ENCODE assay signal across 8 mouse cellular contexts in the genomic region with DNA sequence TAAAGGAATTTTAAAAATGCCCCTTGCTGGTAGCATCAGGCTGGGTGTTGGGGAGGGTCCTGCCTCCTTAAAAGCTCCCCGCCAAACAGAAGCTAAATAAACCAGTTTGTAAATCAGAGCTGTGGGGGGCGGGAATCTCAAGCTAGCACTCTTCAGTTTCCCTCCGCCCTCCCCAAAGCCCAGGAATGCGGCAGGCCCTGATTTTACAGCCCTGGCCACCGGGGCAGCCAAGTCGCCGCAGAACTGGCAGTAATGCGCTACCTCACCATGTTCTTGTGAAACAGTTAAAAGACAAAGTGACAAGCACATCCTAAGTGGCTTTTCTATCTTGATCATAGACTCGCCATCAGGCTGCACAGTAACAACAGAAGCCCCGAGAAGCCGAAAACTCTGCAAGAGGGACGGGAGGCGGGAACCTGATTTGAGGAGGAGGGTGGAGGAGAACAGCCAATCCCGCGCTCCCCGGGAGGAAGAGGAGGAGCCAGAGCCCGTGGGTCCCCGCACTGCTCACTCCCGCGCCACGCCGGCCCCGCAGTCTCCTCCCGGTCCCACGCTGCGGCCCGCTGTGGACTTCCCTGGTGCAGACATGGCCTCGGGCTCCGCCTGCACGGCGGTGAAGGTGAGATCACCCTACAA. TPM values are rescaled to one million over a fixed set of nuclear protein-coding genes. Genes with fewer than 3 reads are reported as not detected.
DNase-seq lines count a peak whose midpoint lies in the region; ATAC-seq and TF ChIP-seq lines count a peak whose summit lies in the region.

TSS of gene Mtap (plus strand) at position 217 of the 636 bp plus-strand sequence.

- peak; percentile 98 for ATAC-seq in forebrain, postnatal 0 days
- ATAC-seq in neutrophil, adult 5-6 weeks (ENCODE audit: extremely low read depth, insufficient number of reproducible peaks, low FRiP score, poor library complexity, severe bottlenecking), result peak; percentile 81

- H3K9ac ChIP-seq in MEL (ENCODE audit: control insufficient read depth, low read depth, low read length, poor library complexity, severe bottlenecking), result peak within 1 kb of the TSS; percentile 90
- peak within 1 kb of the TSS; percentile 76 for H3K9ac ChIP-seq in forebrain, postnatal 0 days

- no peaks in the 10 kb centered on the region for H3K27me3 ChIP-seq in MEL (ENCODE audit: control insufficient read depth in 1 of 2, insufficient read depth in 2 of 2, low read length in 2 of 2)
- no peaks in the 10 kb centered on the region for H3K27me3 ChIP-seq in forebrain, postnatal 0 days (ENCODE audit: insufficient read depth, low read length)

- peak; percentile 89 for DNase-seq in MEL (ENCODE audit: low read depth, low spot score)
- DNase-seq in cerebellum, adult 11 months, result peak; percentile 69
- peak; percentile 84 for DNase-seq in forebrain, postnatal 0 days
- DNase-seq in heart, postnatal 4 days, result peak; percentile 82
- peak; percentile 76 to 83 for DNase-seq in layer of hippocampus, adult 2 months (ENCODE audit: low spot score in 2 of 2)
- DNase-seq in lung, adult 2 months, result peak; percentile 76
- peak; percentile 86 for DNase-seq in thymus, postnatal 14 days

- H3K79me2 ChIP-seq in MEL (ENCODE audit: control insufficient read depth, insufficient read depth, low read length, poor library complexity), result peaks cover 40% of the 10 kb centered on the region

- H3K36me3 ChIP-seq in MEL (ENCODE audit: control insufficient read depth in 1 of 2, insufficient read depth in 2 of 2, low read length in 2 of 2), result peaks cover 0 to 39% of the 10 kb centered on the region in 2 experiments; a peak in 2 of 4 replicates
- H3K36me3 ChIP-seq in forebrain, postnatal 0 days (ENCODE audit: insufficient read depth), result no peaks in the 10 kb centered on the region

- peak within 1 kb of the TSS; percentile 91 for H3K4me2 ChIP-seq in forebrain, postnatal 0 days (ENCODE audit: low read depth)

- TF ChIP-seq CTCF in MEL (IDR thresholded peaks at IDR 0.05 in 2 of 3, conservative IDR thresholded peaks at IDR 0.05 in 1 of 3; ENCODE audit: control insufficient read depth in 1 of 3, insufficient read depth in 1 of 3, low read depth in 2 of 3, low read length in 3 of 3, poor library complexity in 1 of 3, severe bottlenecking in 1 of 3), result no peak
- no peak; the same call in 1 of the 2 replicates for TF ChIP-seq CTCF in forebrain, postnatal 0 days (IDR thresholded peaks at IDR 0.05; ENCODE audit: low read depth)
- TF ChIP-seq CTCF in layer of hippocampus, adult 2 months (conservative IDR thresholded peaks at IDR 0.05), result no peak
- no peak for TF ChIP-seq CTCF in lung, adult 2 months (IDR thresholded peaks at IDR 0.05; ENCODE audit: insufficient read depth, low read length)

- peak within 1 kb of the TSS; percentile 89 to 91 for H3K4me3 ChIP-seq in MEL (ENCODE audit: control insufficient read depth in 1 of 2, insufficient read depth in 1 of 2, low read depth in 2 of 2, low read length in 2 of 2)
- H3K4me3 ChIP-seq in forebrain, postnatal 0 days (ENCODE audit: low read depth, low read length), result peak within 1 kb of the TSS; percentile 93
- peak within 1 kb of the TSS; percentile 86 for H3K4me3 ChIP-seq in layer of hippocampus, adult 2 months
- peak within 1 kb of the TSS; percentile 87 for H3K4me3 ChIP-seq in lung, adult 2 months (replicated peaks; ENCODE audit: extremely low read depth, low read depth, low read length)

- peak; percentile 7 to 79; a peak in 3 of 4 replicates for TF ChIP-seq POLR2A in MEL (IDR thresholded peaks at IDR 0.05; ENCODE audit: control insufficient read depth in 1 of 2, insufficient read depth in 1 of 2, low read depth in 1 of 2, low read length in 2 of 2, poor library complexity in 1 of 2)
- peak; percentile 51; the same call in 1 of the 2 replicates for TF ChIP-seq POLR2A in lung, adult 2 months (IDR thresholded peaks at IDR 0.05; ENCODE audit: borderline replicate concordance, extremely low read depth, low read depth, low read length)

- no peak for TF ChIP-seq RAD21 in MEL (IDR thresholded peaks at IDR 0.05; ENCODE audit: low read depth, low read length)

- peak within 1 kb of the TSS; percentile 48 for H3K27ac ChIP-seq in MEL (ENCODE audit: control insufficient read depth, low read depth, low read length)
- H3K27ac ChIP-seq in forebrain, postnatal 0 days (ENCODE audit: low read depth, low read length), result peak within 1 kb of the TSS; percentile 59
- H3K27ac ChIP-seq in layer of hippocampus, adult 2 months, result peak within 1 kb of the TSS; percentile 89

- 1% methylated on average over 31 of the region's 31 CpGs for WGBS in forebrain, postnatal 0 days
- WGBS in lung, adult 2 months, result under 1% methylated on average over 30 of the region's 31 CpGs

- peaks cover 7 to 19% of the 10 kb centered on the region in 2 experiments; a peak in 3 of 4 replicates for H3K4me1 ChIP-seq in MEL (ENCODE audit: control insufficient read depth in 1 of 2, insufficient read depth in 2 of 2, low read length in 2 of 2)
- peaks cover 4% of the 10 kb centered on the region; the same call in 1 of the 2 replicates for H3K4me1 ChIP-seq in forebrain, postnatal 0 days (ENCODE audit: insufficient read depth)
- peaks cover 5% of the 10 kb centered on the region; the same call in 1 of the 2 replicates for H3K4me1 ChIP-seq in lung, adult 2 months (ENCODE audit: control insufficient read depth, insufficient read depth, low read length)

- no peak for TF ChIP-seq EP300 in MEL (IDR thresholded peaks at IDR 0.05; ENCODE audit: low read depth in 1 of 2, low read length in 2 of 2)

- H3K9me3 ChIP-seq in MEL (replicated peaks; ENCODE audit: insufficient read depth, low read length), result no peaks in the 10 kb centered on the region
- H3K9me3 ChIP-seq in forebrain, postnatal 0 days (ENCODE audit: low read length), result no peaks in the 10 kb centered on the region

TF ChIP-seq in MEL, 35 proteins besides CTCF, POLR2A, EP300 and RAD21 (continues in another document):
- TF ChIP-seq POLR2AphosphoS2 (IDR thresholded peaks at IDR 0.05; ENCODE audit: low read length) (0 out of 2 replicates have a peak, but pooled peaks have one; percentile 35), USF1 (IDR thresholded peaks at IDR 0.05; ENCODE audit: low read depth, low read length) (no peak), GABPA (IDR thresholded peaks at IDR 0.05; ENCODE audit: low read depth, low read length) (no peak), NELFE (IDR thresholded peaks at IDR 0.05; ENCODE audit: low read depth, low read length) (peak; percentile 76), RCOR1 (IDR thresholded peaks at IDR 0.05; ENCODE audit: low read depth, low read length) (peak; percentile 69), ELF1 (IDR thresholded peaks at IDR 0.05; ENCODE audit: low read depth, low read length) (no peak), MYC (IDR thresholded peaks at IDR 0.05; ENCODE audit: low read depth, low read length) (no peak), MAX (IDR thresholded peaks at IDR 0.05; ENCODE audit: low read length) (0 out of 2 replicates have a peak, but pooled peaks have one; percentile 29), SMC3 (IDR thresholded peaks at IDR 0.05; ENCODE audit: low read depth, low read length) (no peak), UBTF (IDR thresholded peaks at IDR 0.05; ENCODE audit: borderline replicate concordance, insufficient read depth, low read depth, low read length) (no peak), ZC3H11A (IDR thresholded peaks at IDR 0.05; ENCODE audit: low read depth, low read length) (no peak), TAL1 (IDR thresholded peaks at IDR 0.05; ENCODE audit: low read length) (no peak), KAT2A (conservative IDR thresholded peaks at IDR 0.05; ENCODE audit: low read depth, low read length) (no peak), ZNF384 (IDR thresholded peaks at IDR 0.05; ENCODE audit: low read depth, low read length) (no peak), MYB (IDR thresholded peaks at IDR 0.05; ENCODE audit: low read depth, low read length) (no peak), ETS1 (IDR thresholded peaks at IDR 0.05; ENCODE audit: low read depth, low read length) (no peak), TBP (IDR thresholded peaks at IDR 0.05; ENCODE audit: low read depth, low read length) (0 out of 2 replicates have a peak, but pooled peaks have one; percentile 32), TCF12 (IDR thresholded peaks at IDR 0.05; ENCODE audit: low read depth, low read length) (no peak), JUND (IDR thresholded peaks at IDR 0.05; ENCODE audit: low read depth, low read length) (no peak), MAFK (IDR thresholded peaks at IDR 0.05; ENCODE audit: borderline replicate concordance, low read depth, low read length) (no peak), MAZ (IDR thresholded peaks at IDR 0.05; ENCODE audit: low read depth, low read length) (no peak), USF2 (IDR thresholded peaks at IDR 0.05; ENCODE audit: borderline replicate concordance in 1 of 2, insufficient read depth in 1 of 2, low read depth in 1 of 2, low read length in 2 of 2) (no peak), MEF2A (IDR thresholded peaks at IDR 0.05; ENCODE audit: extremely low read depth, insufficient replicate concordance, low read depth, low read length, poor library complexity, severe bottlenecking) (no peak), ZKSCAN1 (IDR thresholded peaks at IDR 0.05; ENCODE audit: low read depth, low read length) (no peak), CHD1 (IDR thresholded peaks at IDR 0.05; ENCODE audit: low read depth, low read length) (no peak), ZMIZ1 (IDR thresholded peaks at IDR 0.05; ENCODE audit: low read depth, low read length) (no peak), POLR2AphosphoS5 (IDR thresholded peaks at IDR 0.05; ENCODE audit: borderline replicate concordance, low read depth, low read length) (no peak), CHD2 (IDR thresholded peaks at IDR 0.05; ENCODE audit: low read length) (no peak), MXI1 (IDR thresholded peaks at IDR 0.05; ENCODE audit: low read depth, low read length) (no peak), E2F4 (IDR thresholded peaks at IDR 0.05; ENCODE audit: borderline replicate concordance, low read depth, low read length) (peak; percentile 76; the same call in 1 of the 2 replicates), BHLHE40 (IDR thresholded peaks at IDR 0.05; ENCODE audit: borderline replicate concordance, low read depth, low read length) (no peak), SIN3A (IDR thresholded peaks at IDR 0.05; ENCODE audit: low read length) (peak; percentile 28; the same call in 1 of the 2 replicates)

RNA-seq across cellular contexts. Expression of gene Mtap, which starts in this region (rescaled TPM):
- total RNA-seq in MEL (2012; rRNA removed), result 36.6 and 36.7 TPM in 2 replicates
- polyA plus RNA-seq in MEL (2012; ENCODE audit: insufficient read depth in 1 of 2, insufficient read length in 2 of 2, low read depth in 1 of 2, low replicate concordance in 2 of 2, missing spikeins in 1 of 2), result 10 to 100 TPM; 45.4 to 52.0 TPM
- total RNA-seq in forebrain, postnatal 0 days (2014; rRNA removed), result 8.1 and 10.9 TPM in 2 replicates
- 17.0 and 18.0 TPM in 2 replicates for polyA plus RNA-seq in forebrain, postnatal 0 days (2015; fragmentation: Nextera tagmentation; extraction: Ambion mirVana)
- 10 to 100 TPM; 32.4 to 35.4 TPM for total RNA-seq in heart, postnatal 4 days (2021)
- total RNA-seq in layer of hippocampus, adult 2 months (2021), result 10 to 100 TPM; 10.2 to 10.4 TPM
- 3.1 and 4.2 TPM in 2 replicates for polyA plus RNA-seq in lung, adult 2 months (2012; rRNA removed)
- total RNA-seq in neutrophil, adult 5-6 weeks (2017), result 17.1 and 19.4 TPM in 2 replicates

Comparison
In these comparisons a context has a peak if more than half of its experiments do, and no peak if none do; other contexts are left out.
1. Peak in every context shown above with its lines: DNase-seq, ATAC-seq, H3K4me3 ChIP-seq and H3K27ac ChIP-seq.